Mouse (Mus musculus): ENCODE measurements at regions not wholly inside any gene's neighbourhood (a gene's known extent, or its start where the extent isn't known, plus 50 kb on each side); places are given as distances from the start of the nearest gene placed in this dataset.

- no peak for DNase-seq (ENCODE audit: low spot score in 2 of 2)
- intact Hi-C loops (cut with DNase I), result no loop called here
Observed at GRCm38 (mm10) chr14:111738943-111739342, 64.0 kb downstream of the Slitrk5 start.

GRCm38 (mm10) chr14:111763616-111764015 lies 88.7 kb downstream of the Slitrk5 start:
- no peak for DNase-seq (ENCODE audit: low spot score in 2 of 2)

GRCm38 (mm10) chr14:111778152-111778551 lies 103.3 kb downstream of the Slitrk5 start:
- intact Hi-C loops (cut with DNase I), result no loop called here
- no peak for DNase-seq (ENCODE audit: low spot score in 2 of 2)

More at GRCm38 (mm10) chr14:111763616-111764015, 88.7 kb downstream of the Slitrk5 start:
- intact Hi-C loops (cut with DNase I), result no loop called here

- no peak for DNase-seq (ENCODE audit: low spot score in 2 of 2)
- intact Hi-C loops (cut with DNase I), result no loop called here
Observed at GRCm38 (mm10) chr14:111808025-111808424, 133.1 kb downstream of the Slitrk5 start.

- peak in 1 of 2 experiments; percentile 5 for DNase-seq (ENCODE audit: low spot score in 2 of 2)
- intact Hi-C loops (cut with DNase I), result no loop called here
Observed at GRCm38 (mm10) chr14:111809871-111810270, 135.0 kb downstream of the Slitrk5 start.

- intact Hi-C loops (cut with DNase I), result no loop called here
Observed at GRCm38 (mm10) chr14:111822047-111822730, 147.3 kb downstream of the Slitrk5 start.

More at GRCm38 (mm10) chr14:111822047-111822730, 147.3 kb downstream of the Slitrk5 start:
- peak in 1 of 2 experiments; percentile 16 for DNase-seq (ENCODE audit: low spot score in 2 of 2)
